Mouse (Mus musculus): ENCODE data around the gene Abhd12. TPM values are rescaled to one million over a fixed set of nuclear protein-coding genes. Genes with fewer than 3 reads are reported as not detected.

The Abhd12 gene
- polyA plus RNA-seq, 2 experiments, result 10.9 to 14.8 TPM

- DNase-seq (ENCODE audit: low read depth in 3 of 3, low spot score in 3 of 3), result no peak
- Histone ChIP-seq H3K27ac (no peak overlapping the region), H3K4me1 (replicated peaks; ENCODE audit: control insufficient read depth in 2 of 2, insufficient read depth in 2 of 2, low read length in 1 of 2) (peaks cover 0 to 4% of the 10 kb centered on the region in 2 experiments; a peak in 1 of 4 replicates), H3K36me3 (replicated peaks; ENCODE audit: control insufficient read depth, insufficient read depth, low read depth) (no peaks in the 10 kb centered on the region), H3K4me2 (ENCODE audit: low read depth) (no peak overlapping the region), H3K9me3 (ENCODE audit: control insufficient read depth, low read length) (no peaks in the 10 kb centered on the region), H3K4me3 (ENCODE audit: insufficient read depth in 1 of 2, low read depth in 2 of 2, low read length in 2 of 2) (no peak overlapping the region), H3K9ac (replicated peaks) (no peak overlapping the region), H3K27me3 (ENCODE audit: control insufficient read depth, insufficient read depth, low read length) (no peaks in the 10 kb centered on the region)
- ATAC-seq (ENCODE audit: insufficient read depth), result no peak
- WGBS (ENCODE audit: insufficient replicate concordance), result 74% methylated on average over 1 of the region's 1 CpGs
- TF ChIP-seq EP300 (IDR thresholded peaks at IDR 0.05; ENCODE audit: low read depth) (no peak), CTCF (IDR thresholded peaks at IDR 0.05; ENCODE audit: low read depth) (no peak)
Observed at GRCm38 (mm10) chr2:150884779-150885110, 19.8 kb downstream of the Abhd12 start.

DNA sequence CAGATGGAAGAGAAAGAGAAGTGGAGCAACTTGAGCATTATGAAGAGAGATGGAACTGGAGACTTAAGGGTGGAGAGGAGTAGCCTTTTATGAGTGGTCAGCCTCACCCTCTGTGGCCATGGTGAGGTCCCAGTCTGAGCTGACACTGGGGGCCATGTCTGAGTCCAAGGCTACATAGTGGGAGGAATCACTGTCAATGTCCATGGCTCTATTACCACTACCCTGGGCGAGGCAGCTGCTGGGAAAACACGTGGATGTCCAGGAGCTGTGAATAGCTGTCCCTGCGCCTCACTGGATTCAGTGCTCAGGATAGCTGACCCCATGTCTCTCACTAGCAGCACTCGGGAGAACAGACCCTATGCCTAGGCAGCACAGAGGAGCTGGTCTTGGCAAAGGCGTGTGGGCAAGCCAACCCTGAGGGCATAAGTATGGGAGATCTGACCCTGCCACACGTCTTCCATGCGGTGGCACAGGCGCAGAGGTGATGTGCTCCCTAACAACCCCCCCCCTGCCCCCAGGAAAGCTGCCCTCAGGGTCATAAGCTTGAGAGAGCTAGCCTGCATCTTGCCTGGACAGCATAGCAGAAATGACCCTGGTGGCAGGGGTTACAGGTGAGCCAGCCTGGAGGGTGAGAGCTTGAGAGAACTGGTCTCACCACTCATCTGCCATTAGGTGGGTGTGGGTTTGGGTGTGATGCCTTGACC lies 20.3 kb downstream of the Abhd12 start:
- no peak for DNase-seq (ENCODE audit: low read depth in 3 of 3, low spot score in 3 of 3)
- no peak overlapping the region for H3K4me2 ChIP-seq (ENCODE audit: low read depth)
- no peaks in the 10 kb centered on the region for H3K27me3 ChIP-seq (ENCODE audit: control insufficient read depth, insufficient read depth, low read length)
- no peak overlapping the region for H3K4me3 ChIP-seq (ENCODE audit: insufficient read depth in 1 of 2, low read depth in 2 of 2, low read length in 2 of 2)
- H3K9me3 ChIP-seq (ENCODE audit: control insufficient read depth, low read length), result no peaks in the 10 kb centered on the region
- no peak overlapping the region for H3K27ac ChIP-seq
- 77% methylated on average over 8 of the region's 8 CpGs for WGBS (ENCODE audit: insufficient replicate concordance)
- ATAC-seq (ENCODE audit: insufficient read depth), result 0 out of 2 replicates have a peak, but pooled peaks have one; percentile 18
- H3K4me1 ChIP-seq (replicated peaks; ENCODE audit: control insufficient read depth in 2 of 2, insufficient read depth in 2 of 2, low read length in 1 of 2), result peaks cover 0 to 4% of the 10 kb centered on the region in 2 experiments; a peak in 1 of 4 replicates
- no peaks in the 10 kb centered on the region for H3K36me3 ChIP-seq (replicated peaks; ENCODE audit: control insufficient read depth, insufficient read depth, low read depth)
- TF ChIP-seq CTCF (IDR thresholded peaks at IDR 0.05; ENCODE audit: low read depth), result no peak
- TF ChIP-seq EP300 (IDR thresholded peaks at IDR 0.05; ENCODE audit: low read depth), result no peak
- no peak overlapping the region for H3K9ac ChIP-seq (replicated peaks)

- DNase-seq (ENCODE audit: low read depth in 3 of 3, low spot score in 3 of 3) (no peak), ATAC-seq (ENCODE audit: insufficient read depth) (no peak)
- 72% methylated on average over 4 of the region's 4 CpGs for WGBS (ENCODE audit: insufficient replicate concordance)
- TF ChIP-seq EP300 (IDR thresholded peaks at IDR 0.05; ENCODE audit: low read depth) (no peak), CTCF (IDR thresholded peaks at IDR 0.05; ENCODE audit: low read depth) (no peak)
- Histone ChIP-seq H3K4me2 (ENCODE audit: low read depth) (no peak overlapping the region), H3K27ac (no peak overlapping the region), H3K4me3 (ENCODE audit: insufficient read depth in 1 of 2, low read depth in 2 of 2, low read length in 2 of 2) (no peak overlapping the region), H3K27me3 (ENCODE audit: control insufficient read depth, insufficient read depth, low read length) (no peaks in the 10 kb centered on the region), H3K36me3 (replicated peaks; ENCODE audit: control insufficient read depth, insufficient read depth, low read depth) (no peaks in the 10 kb centered on the region), H3K4me1 (replicated peaks; ENCODE audit: control insufficient read depth in 2 of 2, insufficient read depth in 2 of 2, low read length in 1 of 2) (0 out of 4 replicates have a peak, but pooled peaks cover 0 to 3% of the 10 kb centered on the region in 2 experiments), H3K9ac (replicated peaks) (no peak overlapping the region), H3K9me3 (ENCODE audit: control insufficient read depth, low read length) (no peaks in the 10 kb centered on the region)
Observed at GRCm38 (mm10) chr2:150877561-150877960, 27.0 kb downstream of the Abhd12 start.

DNA sequence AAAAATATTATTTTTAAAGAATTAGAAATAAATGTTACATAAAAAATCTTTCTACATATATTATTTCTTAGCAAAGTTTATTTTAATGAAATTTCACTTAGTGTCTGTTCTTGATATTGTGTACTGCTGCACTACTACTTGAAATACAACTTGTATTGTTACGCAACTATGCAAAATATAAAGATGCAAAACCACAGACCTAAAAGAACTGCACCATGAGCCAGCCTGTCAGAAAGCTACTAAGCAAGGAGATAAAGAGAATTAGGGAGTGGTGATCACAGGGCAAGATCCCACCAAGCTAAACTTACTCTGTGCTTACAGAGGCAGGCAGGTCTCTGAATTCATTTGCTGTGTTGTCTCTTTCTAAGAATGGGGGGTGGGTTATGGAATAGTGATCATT lies 29.3 kb downstream of the Abhd12 start:
- ATAC-seq (ENCODE audit: insufficient read depth) (no peak), DNase-seq (ENCODE audit: low read depth in 3 of 3, low spot score in 3 of 3) (no peak)
- Histone ChIP-seq H3K9ac (replicated peaks) (no peak overlapping the region), H3K36me3 (replicated peaks; ENCODE audit: control insufficient read depth, insufficient read depth, low read depth) (no peaks in the 10 kb centered on the region), H3K4me1 (replicated peaks; ENCODE audit: control insufficient read depth in 2 of 2, insufficient read depth in 2 of 2, low read length in 1 of 2) (0 out of 4 replicates have a peak, but pooled peaks cover 0 to 3% of the 10 kb centered on the region in 2 experiments), H3K27ac (no peak overlapping the region), H3K4me3 (ENCODE audit: insufficient read depth in 1 of 2, low read depth in 2 of 2, low read length in 2 of 2) (no peak overlapping the region), H3K27me3 (ENCODE audit: control insufficient read depth, insufficient read depth, low read length) (no peaks in the 10 kb centered on the region), H3K9me3 (ENCODE audit: control insufficient read depth, low read length) (no peaks in the 10 kb centered on the region), H3K4me2 (ENCODE audit: low read depth) (no peak overlapping the region)
- no peak for TF ChIP-seq CTCF (IDR thresholded peaks at IDR 0.05; ENCODE audit: low read depth)
- no peak for TF ChIP-seq EP300 (IDR thresholded peaks at IDR 0.05; ENCODE audit: low read depth)
- WGBS (ENCODE audit: insufficient replicate concordance), result 71% methylated on average over 1 of the region's 1 CpGs

DNA sequence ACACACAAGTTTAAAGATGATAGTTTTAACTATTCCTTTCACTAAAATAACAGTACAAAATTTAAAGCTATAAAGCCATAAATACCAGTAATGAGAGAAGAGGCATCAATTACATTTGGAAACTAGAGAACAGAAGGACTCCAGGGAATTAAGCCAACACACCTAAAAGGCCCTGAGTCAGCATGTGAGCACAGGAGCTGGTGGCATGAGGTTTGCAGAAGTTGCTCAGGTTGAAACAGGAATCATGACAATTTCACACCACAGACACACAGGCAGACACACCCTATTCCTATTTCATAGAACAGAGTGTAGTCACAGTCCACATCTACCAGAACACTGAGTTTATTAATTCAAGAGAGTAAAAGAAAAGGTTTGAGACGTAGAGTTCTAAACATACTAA lies 30.0 kb downstream of the Abhd12 start:
- no peaks in the 10 kb centered on the region for H3K27me3 ChIP-seq (ENCODE audit: control insufficient read depth, insufficient read depth, low read length)
- H3K36me3 ChIP-seq (replicated peaks; ENCODE audit: control insufficient read depth, insufficient read depth, low read depth), result no peaks in the 10 kb centered on the region
- H3K9ac ChIP-seq (replicated peaks), result no peak overlapping the region
- WGBS (ENCODE audit: insufficient replicate concordance), result 64% methylated on average over 1 of the region's 1 CpGs
- H3K4me3 ChIP-seq (ENCODE audit: insufficient read depth in 1 of 2, low read depth in 2 of 2, low read length in 2 of 2), result no peak overlapping the region
- H3K4me2 ChIP-seq (ENCODE audit: low read depth), result no peak overlapping the region
- peaks cover 0 to 6% of the 10 kb centered on the region in 2 experiments; a peak in 1 of 4 replicates for H3K4me1 ChIP-seq (replicated peaks; ENCODE audit: control insufficient read depth in 2 of 2, insufficient read depth in 2 of 2, low read length in 1 of 2)
- H3K9me3 ChIP-seq (ENCODE audit: control insufficient read depth, low read length), result no peaks in the 10 kb centered on the region
- no peak for DNase-seq (ENCODE audit: low read depth in 3 of 3, low spot score in 3 of 3)
- H3K27ac ChIP-seq, result no peak overlapping the region
- no peak for TF ChIP-seq EP300 (IDR thresholded peaks at IDR 0.05; ENCODE audit: low read depth)
- TF ChIP-seq CTCF (IDR thresholded peaks at IDR 0.05; ENCODE audit: low read depth), result no peak
- ATAC-seq (ENCODE audit: insufficient read depth), result no peak
